Mouse (Mus musculus) midbrain, embryonic 15.5 days (tissue): ENCODE measurements around the gene Slc25a41. TPM values are rescaled to one million over a fixed set of nuclear protein-coding genes. Genes with fewer than 3 reads are reported as not detected.
A peak's percentile ranks its signal among the peaks of the same experiment; 100 is the strongest.

Experiments
- ATAC-seq: fragments of 200-750 bp; cut with Nextera tagmentation; replicated peaks from 2 replicates; pipeline ENCODE4 v1.8.0; 2017; ENCODE audit warnings: moderate TSS enrichment
- H3K27ac ChIP-seq: fragments of 300-500 bp; sonication (generic); 2 replicates; pipeline ENCODE4 v1.5.1; 2015; ENCODE audit warnings: mild to moderate bottlenecking, inconsistent platforms
- H3K27me3 ChIP-seq: fragments of 300-500 bp; sonication (generic); replicated peaks from 2 replicates; pipeline ENCODE4 v1.6.1; 2015; ENCODE audit warnings: inconsistent platforms
- H3K36me3 ChIP-seq: fragments of 300-500 bp; sonication (generic); replicated peaks from 2 replicates; pipeline ENCODE4 v1.6.1; 2015; ENCODE audit warnings: inconsistent platforms
- H3K4me1 ChIP-seq: fragments of 300-500 bp; sonication (generic); 2 replicates; pipeline ENCODE4 v1.6.1; 2015; ENCODE audit warnings: inconsistent platforms
- H3K4me2 ChIP-seq: fragments of 300-500 bp; sonication (generic); 2 replicates; pipeline ENCODE4 v1.6.1; 2015; ENCODE audit warnings: inconsistent platforms, mild to moderate bottlenecking, moderate library complexity
- H3K4me3 ChIP-seq: fragments of 300-500 bp; sonication (generic); 2 replicates; pipeline ENCODE4 v1.5.1; 2015; ENCODE audit warnings: mild to moderate bottlenecking, inconsistent platforms
- H3K9ac ChIP-seq: fragments of 300-500 bp; sonication (generic); 2 replicates; pipeline ENCODE4 v1.6.1; 2015; ENCODE audit warnings: mild to moderate bottlenecking, inconsistent platforms
- H3K9me3 ChIP-seq: fragments of 300-500 bp; sonication (generic); 2 replicates; pipeline ENCODE4 v1.6.1; 2016; ENCODE audit warnings: inconsistent platforms
- WGBS: fragments of 180-500 bp; shearing (Covaris S2); methylation state at CpG from one replicate; pipeline ENCODE4 v1.1.7; 2015; ENCODE audit warnings: mixed read lengths; 5-methylcytosine and 5-hydroxymethylcytosine counted together
- polyA plus RNA-seq: library from polyadenylated mRNA; unstranded; fragments of >200 nt; fragmentation: Nextera tagmentation; extraction: Ambion mirVana; gene quantifications from 2 replicates; pipeline ENCODE4 v1.2.1, GENCODE M21; 2015

Slc25a41 gene
- polyA plus RNA-seq, result not detected in 2 replicates

- WGBS, result 69% methylated on average over 8 of the region's 8 CpGs
- no peak within 1 kb of the TSS for H3K9ac ChIP-seq
Measured at GRCm38 (mm10) chr17:57041554-57041953, at the start of gene Slc25a41. Gene Slc25a41, minus strand, starts transcription at chr17:57041654.

DNA sequence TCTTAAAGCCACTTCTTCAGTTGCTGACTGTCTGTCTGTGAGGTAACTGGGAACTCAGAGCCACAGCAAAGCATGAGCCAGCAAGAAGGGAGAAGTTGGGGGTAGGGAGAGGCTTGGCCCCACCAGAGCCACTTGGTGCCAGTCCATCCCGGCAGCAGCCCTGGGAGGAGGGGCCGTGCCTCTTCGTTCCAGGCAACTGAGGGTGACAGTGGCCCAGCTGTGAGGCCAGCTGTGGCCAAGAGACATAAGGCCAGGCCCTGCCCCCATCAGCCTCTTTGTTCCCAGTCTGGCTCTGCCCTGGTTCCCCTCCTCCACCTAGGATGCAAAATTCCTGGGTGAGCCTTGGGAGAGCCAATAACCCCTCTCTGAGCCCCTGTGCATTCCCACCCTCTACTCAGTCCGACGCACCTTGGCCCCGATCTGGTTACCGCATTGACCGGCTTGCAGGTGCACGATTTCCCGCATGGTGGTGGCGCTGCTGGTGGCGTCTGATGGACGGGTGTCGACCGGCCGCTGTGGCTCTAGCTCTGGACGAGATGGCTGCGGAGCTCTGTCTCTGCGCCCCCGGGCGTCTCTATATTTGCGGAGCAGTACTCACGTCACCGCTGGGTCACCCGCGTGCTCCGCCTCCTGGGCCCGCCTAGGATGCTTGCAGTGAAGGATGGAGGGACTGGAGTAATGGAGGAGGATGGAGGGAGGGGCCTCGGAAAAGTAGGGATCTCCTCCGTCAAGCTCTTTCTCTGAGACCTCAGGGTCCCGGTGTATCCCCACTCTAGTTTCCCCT lies 45.8 kb upstream of the Slc25a41 start, which contains the start of gene Tubb4a:
Gene Tubb4a (minus strand): TSS at position 734 of the 784 bp plus-strand sequence.
- ATAC-seq, result peak; percentile 96
- Histone ChIP-seq H3K27me3 (peaks cover 3% of the 10 kb centered on the region; the same call in 1 of the 2 replicates), H3K9me3 (no peaks in the 10 kb centered on the region), H3K9ac (peak within 1 kb of the TSS; percentile 91), H3K4me2 (peak within 1 kb of the TSS; percentile 74), H3K4me3 (peak within 1 kb of the TSS; percentile 70), H3K36me3 (no peaks in the 10 kb centered on the region; the same call in 1 of the 2 replicates), H3K4me1 (peaks cover 33% of the 10 kb centered on the region), H3K27ac (peak within 1 kb of the TSS; percentile 87)
- WGBS, result under 1% methylated on average over 31 of the region's 31 CpGs

More at GRCm38 (mm10) chr17:57041554-57041953, at the start of gene Slc25a41:
- H3K27me3 ChIP-seq, result no peaks in the 10 kb centered on the region
- no peaks in the 10 kb centered on the region for H3K4me1 ChIP-seq
- ATAC-seq, result no peak
- no peaks in the 10 kb centered on the region for H3K9me3 ChIP-seq
- H3K4me2 ChIP-seq, result no peak within 1 kb of the TSS
- H3K36me3 ChIP-seq, result 0 out of 2 replicates have a peak, but pooled peaks cover 8% of the 10 kb centered on the region
- no peak within 1 kb of the TSS for H3K27ac ChIP-seq
- H3K4me3 ChIP-seq, result no peak within 1 kb of the TSS

DNA sequence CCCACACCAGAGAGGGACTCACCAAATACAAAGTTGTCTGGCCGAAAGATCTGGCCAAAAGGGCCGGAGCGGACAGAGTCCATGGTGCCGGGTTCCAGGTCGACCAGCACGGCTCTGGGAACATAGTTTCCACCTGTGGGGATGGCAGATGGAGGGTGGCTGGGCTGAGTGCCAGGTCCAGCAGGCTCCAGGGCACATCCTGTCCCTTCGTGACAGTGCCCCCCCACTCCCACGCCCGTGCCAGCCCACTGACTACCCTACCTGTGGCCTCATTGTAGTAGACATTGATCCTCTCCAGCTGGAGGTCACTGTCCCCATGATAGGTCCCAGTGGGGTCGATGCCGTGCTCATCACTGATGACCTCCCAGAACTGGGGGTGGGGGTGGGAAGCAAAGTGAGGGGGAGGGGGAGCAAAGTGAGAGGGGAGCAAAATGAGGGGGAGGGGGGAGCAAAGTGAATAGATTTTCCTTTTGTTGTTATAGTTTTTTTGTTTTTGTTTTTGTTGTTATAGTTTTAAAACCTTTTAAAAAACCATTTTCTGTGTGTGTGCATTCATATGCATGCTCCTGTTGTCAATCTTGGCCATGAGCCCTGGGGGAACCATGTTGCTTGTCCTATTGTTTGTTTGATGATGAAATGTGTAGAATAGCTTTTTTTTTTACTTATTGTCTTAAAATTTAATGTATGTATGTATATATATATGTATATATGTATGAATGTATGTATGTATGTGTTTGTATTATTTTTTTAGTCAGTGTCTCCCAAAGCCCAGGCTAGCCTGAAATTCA lies 44.7 kb upstream of the Slc25a41 start:
- ATAC-seq, result no peak

GRCm38 (mm10) chr17:57082481-57082880 lies 41.0 kb upstream of the Slc25a41 start:
- no peaks in the 10 kb centered on the region for H3K27me3 ChIP-seq
- no peak overlapping the region for H3K27ac ChIP-seq
- no peak overlapping the region for H3K4me3 ChIP-seq
- WGBS, result 87% methylated on average over 5 of the region's 5 CpGs
- no peaks in the 10 kb centered on the region for H3K9me3 ChIP-seq
- peaks cover 20% of the 10 kb centered on the region for H3K36me3 ChIP-seq
- H3K9ac ChIP-seq, result no peak overlapping the region
- ATAC-seq, result no peak
- H3K4me2 ChIP-seq, result no peak overlapping the region
- peaks cover 28% of the 10 kb centered on the region for H3K4me1 ChIP-seq

More for the DNA sequence above, 44.7 kb upstream of the Slc25a41 start:
- no peak overlapping the region for H3K27ac ChIP-seq
- H3K27me3 ChIP-seq, result 0 out of 2 replicates have a peak, but pooled peaks cover 3% of the 10 kb centered on the region
- H3K9me3 ChIP-seq, result no peaks in the 10 kb centered on the region
- peak overlapping the region; percentile 74 for H3K4me2 ChIP-seq
- H3K4me3 ChIP-seq, result peak overlapping the region; percentile 70
- 85% methylated on average over 11 of the region's 11 CpGs for WGBS
- peaks cover 33% of the 10 kb centered on the region for H3K4me1 ChIP-seq
- no peak overlapping the region for H3K9ac ChIP-seq
- peaks cover 7% of the 10 kb centered on the region; the same call in 1 of the 2 replicates for H3K36me3 ChIP-seq

GRCm38 (mm10) chr17:57081234-57081842 lies 39.9 kb upstream of the Slc25a41 start:
- H3K9me3 ChIP-seq, result no peaks in the 10 kb centered on the region
- no peak overlapping the region for H3K4me3 ChIP-seq
- H3K27ac ChIP-seq, result no peak overlapping the region
- no peaks in the 10 kb centered on the region for H3K27me3 ChIP-seq
- ATAC-seq, result no peak
- no peak overlapping the region for H3K4me2 ChIP-seq
- H3K4me1 ChIP-seq, result peaks cover 21% of the 10 kb centered on the region
- peaks cover 20% of the 10 kb centered on the region for H3K36me3 ChIP-seq
- 95% methylated on average over 31 of the region's 31 CpGs for WGBS
- H3K9ac ChIP-seq, result no peak overlapping the region

GRCm38 (mm10) chr17:57079919-57080318 lies 38.5 kb upstream of the Slc25a41 start:
- WGBS, result 83% methylated on average over 3 of the region's 3 CpGs
- no peak overlapping the region for H3K27ac ChIP-seq
- H3K9ac ChIP-seq, result no peak overlapping the region
- no peaks in the 10 kb centered on the region for H3K27me3 ChIP-seq
- peaks cover 20% of the 10 kb centered on the region for H3K36me3 ChIP-seq
- H3K4me1 ChIP-seq, result peaks cover 11% of the 10 kb centered on the region; the same call in 1 of the 2 replicates
- H3K9me3 ChIP-seq, result no peaks in the 10 kb centered on the region
- no peak overlapping the region for H3K4me3 ChIP-seq
- ATAC-seq, result no peak
- H3K4me2 ChIP-seq, result no peak overlapping the region

- Histone ChIP-seq H3K27me3 (no peaks in the 10 kb centered on the region), H3K4me1 (peaks cover 2% of the 10 kb centered on the region; the same call in 1 of the 2 replicates), H3K27ac (no peak within 1 kb of the TSS), H3K9me3 (no peaks in the 10 kb centered on the region), H3K4me2 (no peak within 1 kb of the TSS), H3K4me3 (no peak within 1 kb of the TSS), H3K9ac (no peak within 1 kb of the TSS), H3K36me3 (peaks cover 20% of the 10 kb centered on the region)
- ATAC-seq, result peak; percentile 37; the same call in 1 of the 2 replicates
- WGBS, result 56% methylated on average over 6 of the region's 6 CpGs
Measured at GRCm38 (mm10) chr17:57078336-57078735, 36.9 kb upstream of the Slc25a41 start, which contains the start of gene Dennd1c. Gene Dennd1c, minus strand, starts transcription at chr17:57078514.

DNA sequence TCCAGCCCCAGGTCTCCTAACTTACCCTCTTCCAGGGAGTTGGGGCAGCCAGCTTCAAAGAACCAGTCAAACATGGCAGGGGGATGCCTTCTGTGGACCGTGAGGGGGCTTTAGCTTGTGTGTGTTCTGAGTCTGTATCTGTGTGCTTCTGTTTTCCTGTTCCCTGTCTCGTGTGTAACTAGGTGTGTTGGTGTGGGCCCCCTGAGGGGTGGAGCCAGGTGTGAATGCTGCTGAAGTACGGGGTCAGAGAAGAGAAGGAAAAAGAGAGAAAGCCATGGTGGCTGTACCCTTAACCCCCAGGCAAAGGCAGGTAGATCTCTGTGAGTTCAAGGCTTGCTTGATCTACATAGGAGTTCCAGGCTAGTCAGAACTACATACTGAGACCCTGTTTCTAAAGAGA lies 35.5 kb upstream of the Slc25a41 start:
- Histone ChIP-seq H3K4me2 (no peak overlapping the region), H3K4me1 (no peaks in the 10 kb centered on the region), H3K27ac (no peak overlapping the region), H3K36me3 (peaks cover 20% of the 10 kb centered on the region), H3K27me3 (no peaks in the 10 kb centered on the region), H3K9me3 (no peaks in the 10 kb centered on the region), H3K9ac (no peak overlapping the region), H3K4me3 (no peak overlapping the region)
- WGBS, result 64% methylated on average over 3 of the region's 3 CpGs
- ATAC-seq, result no peak

GRCm38 (mm10) chr17:57070699-57071098 lies 29.2 kb upstream of the Slc25a41 start:
- H3K27me3 ChIP-seq, result no peaks in the 10 kb centered on the region
- H3K4me2 ChIP-seq, result peak overlapping the region; percentile 33; the same call in 1 of the 2 replicates
- no peaks in the 10 kb centered on the region for H3K4me1 ChIP-seq
- ATAC-seq, result peak; percentile 68
- H3K9me3 ChIP-seq, result no peaks in the 10 kb centered on the region
- H3K4me3 ChIP-seq, result peak overlapping the region; percentile 13
- no peak overlapping the region for H3K9ac ChIP-seq
- 5% methylated on average over 11 of the region's 11 CpGs for WGBS
- no peaks in the 10 kb centered on the region for H3K36me3 ChIP-seq
- no peak overlapping the region for H3K27ac ChIP-seq

DNA sequence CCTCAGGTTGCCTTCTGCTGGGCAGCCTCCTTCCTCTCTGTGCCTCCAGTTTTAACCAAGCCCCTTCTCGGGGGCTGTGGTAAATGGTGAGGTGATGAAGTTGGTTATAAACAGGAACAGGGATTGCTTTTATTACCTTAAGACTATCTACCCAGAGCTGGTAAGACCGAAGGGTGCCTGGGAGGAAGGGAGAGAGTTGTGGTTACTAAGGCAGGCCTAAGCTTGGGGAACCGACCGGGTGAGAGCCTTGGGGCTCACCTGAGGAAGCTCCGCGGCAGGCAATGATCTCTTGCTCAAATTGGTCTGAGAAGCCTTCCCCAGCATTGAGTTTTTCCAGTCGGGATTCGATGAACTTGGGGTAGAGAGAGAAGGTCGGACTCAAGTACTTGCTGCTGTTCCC lies 28.8 kb upstream of the Slc25a41 start:
- Histone ChIP-seq H3K27ac (no peak overlapping the region), H3K27me3 (0 out of 2 replicates have a peak, but pooled peaks cover under 1% of the 10 kb centered on the region), H3K9me3 (no peaks in the 10 kb centered on the region), H3K36me3 (no peaks in the 10 kb centered on the region), H3K9ac (no peak overlapping the region), H3K4me1 (no peaks in the 10 kb centered on the region), H3K4me3 (peak overlapping the region; percentile 13), H3K4me2 (peak overlapping the region; percentile 33)
- WGBS, result 17% methylated on average over 9 of the region's 9 CpGs
- no peak for ATAC-seq

- no peak overlapping the region for H3K9ac ChIP-seq
- peaks cover 30% of the 10 kb centered on the region for H3K27me3 ChIP-seq
- H3K4me1 ChIP-seq, result peaks cover 8% of the 10 kb centered on the region
- H3K9me3 ChIP-seq, result no peaks in the 10 kb centered on the region
- no peak overlapping the region for H3K27ac ChIP-seq
- no peak overlapping the region for H3K4me3 ChIP-seq
- WGBS, result 59% methylated on average over 5 of the region's 5 CpGs
- ATAC-seq, result no peak
- no peak overlapping the region for H3K4me2 ChIP-seq
- H3K36me3 ChIP-seq, result no peaks in the 10 kb centered on the region
Measured at GRCm38 (mm10) chr17:57066908-57067307, 25.5 kb upstream of the Slc25a41 start.

DNA sequence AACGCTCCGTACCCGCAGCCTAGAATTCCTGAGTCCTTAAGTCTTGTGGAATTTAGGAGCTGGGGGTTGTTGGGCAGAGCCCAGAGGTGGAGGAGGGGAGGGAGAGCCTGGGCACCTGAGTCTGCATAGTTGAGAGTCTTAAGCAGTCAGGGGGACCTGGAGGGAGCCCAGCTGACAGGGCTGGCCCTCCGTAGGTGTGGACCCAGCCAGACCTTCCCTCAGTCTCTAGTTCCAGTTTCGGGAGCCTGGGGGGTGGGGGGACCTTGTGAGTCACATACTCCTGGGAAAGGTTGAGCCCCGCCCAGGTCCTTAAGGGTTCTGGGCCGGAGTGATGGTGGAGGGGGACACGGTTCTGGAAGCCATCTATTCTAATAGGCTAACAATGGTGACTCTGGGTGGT lies 21.6 kb upstream of the Slc25a41 start:
- H3K27me3 ChIP-seq, result peaks cover 39% of the 10 kb centered on the region
- WGBS, result 11% methylated on average over 8 of the region's 8 CpGs
- no peak overlapping the region for H3K4me2 ChIP-seq
- H3K9ac ChIP-seq, result no peak overlapping the region
- H3K9me3 ChIP-seq, result no peaks in the 10 kb centered on the region
- no peak for ATAC-seq
- no peak overlapping the region for H3K27ac ChIP-seq
- H3K36me3 ChIP-seq, result no peaks in the 10 kb centered on the region
- H3K4me3 ChIP-seq, result no peak overlapping the region
- H3K4me1 ChIP-seq, result peaks cover 28% of the 10 kb centered on the region
